Mouse (Mus musculus) hindbrain, postnatal 0 days (tissue): ENCODE data around the gene Swsap1. TPM values are rescaled to one million over a fixed set of nuclear protein-coding genes. Genes with fewer than 3 reads are reported as not detected.

Source experiments
- ATAC-seq: fragments of 200-750 bp; cut with Nextera tagmentation; 2 replicates; pipeline ENCODE4 v1.8.0; 2017; ENCODE audit warnings: mild to moderate bottlenecking, moderate TSS enrichment, moderate library complexity
- DNase-seq: peaks from one replicate; pipeline ENCODE4 v3.0.0-alpha.2; 2015; ENCODE audit warnings: low spot score
- H3K27ac ChIP-seq: fragments of 300-500 bp; sonication (generic); 2 replicates; pipeline ENCODE4 v1.5.1; 2014; ENCODE audit warnings: mild to moderate bottlenecking
- H3K27me3 ChIP-seq: fragments of 300-500 bp; sonication (generic); 2 replicates; pipeline ENCODE4 v1.6.1; 2014; ENCODE audit warnings: low read length, mixed read lengths; ENCODE audit not compliant: insufficient read depth
- H3K36me3 ChIP-seq: fragments of 300-500 bp; sonication (generic); 2 replicates; pipeline ENCODE4 v1.6.1; 2014; ENCODE audit warnings: low read length, mixed read lengths; ENCODE audit not compliant: insufficient read depth
- H3K4me1 ChIP-seq: fragments of 300-500 bp; sonication (generic); 2 replicates; pipeline ENCODE4 v1.6.1; 2014; ENCODE audit warnings: antibody characterized with exemption, low read length, mixed read lengths; ENCODE audit not compliant: insufficient read depth
- H3K4me2 ChIP-seq: fragments of 300-500 bp; sonication (generic); 2 replicates; pipeline ENCODE4 v1.6.1; 2014; ENCODE audit warnings: low read depth, mild to moderate bottlenecking, low read length, moderate library complexity, mixed read lengths
- H3K4me3 ChIP-seq: fragments of 300-500 bp; sonication (generic); 2 replicates; pipeline ENCODE4 v1.5.1; 2014; ENCODE audit warnings: low read length
- H3K9ac ChIP-seq: fragments of 300-500 bp; sonication (generic); replicated peaks from 2 replicates; pipeline ENCODE4 v1.6.1; 2014; ENCODE audit warnings: mild to moderate bottlenecking, low read length, moderate library complexity, mixed read lengths
- H3K9me3 ChIP-seq: fragments of 300-500 bp; sonication (generic); 2 replicates; pipeline ENCODE4 v1.6.1; 2016; ENCODE audit warnings: low read length, mixed read lengths
- CTCF ChIP-seq: IDR thresholded peaks from 2 replicates; pipeline ENCODE4 v1.5.1; 2016; ENCODE audit warnings: antibody characterized with exemption, control low read depth, low read depth
- WGBS: fragments of 180-500 bp; shearing (Covaris S2); extraction: QIAGEN DNeasy Blood & Tissue Kit; methylation state at CpG from one replicate; pipeline ENCODE4 v1.1.7; 2014; 5-methylcytosine and 5-hydroxymethylcytosine counted together
- polyA plus RNA-seq: library from polyadenylated mRNA; unstranded; fragments of >200 nt; fragmentation: Nextera tagmentation; extraction: Ambion mirVana; gene quantifications from 2 replicates; pipeline ENCODE4 v1.2.1, GENCODE M21; 2015
- total RNA-seq: library from RNA; depleted of rRNA; stranded (reverse); fragments of >200 nt; gene quantifications from 2 replicates; pipeline ENCODE4 v1.2.3, GENCODE M21; 2014; rRNA removed

Swsap1 gene
- 27.8 and 35.8 TPM in 2 replicates for total RNA-seq
- polyA plus RNA-seq = 8.0 and 9.0 TPM in 2 replicates

- no peaks in the 10 kb centered on the region for H3K36me3 ChIP-seq
- peak; percentile 97 for ATAC-seq
- TF ChIP-seq CTCF = no peak
- peak within 1 kb of the TSS; percentile 76 for H3K9ac ChIP-seq
- H3K4me1 ChIP-seq = peaks cover 8% of the 10 kb centered on the region; the same call in 1 of the 2 replicates
- H3K27me3 ChIP-seq = peaks cover 8% of the 10 kb centered on the region
- peak; percentile 98 for DNase-seq
- peak within 1 kb of the TSS; percentile 62 for H3K4me3 ChIP-seq
- H3K4me2 ChIP-seq = peak within 1 kb of the TSS; percentile 64
- H3K27ac ChIP-seq = peak within 1 kb of the TSS; percentile 97
- H3K9me3 ChIP-seq = no peaks in the 10 kb centered on the region
- under 1% methylated on average over 54 of the region's 54 CpGs for whole genome bisulfite sequencing
Observed at GRCm38 (mm10) chr9:21955570-21956281, at the start of gene Swsap1. Swsap1 (plus strand) TSS chr9:21955755.

GRCm38 (mm10) chr9:21908216-21908615, 47.3 kb upstream of the Swsap1 start:
- ATAC-seq = no peak
- TF ChIP-seq CTCF = no peak
- 0 out of 2 replicates have a peak, but pooled peaks cover 4% of the 10 kb centered on the region for H3K36me3 ChIP-seq
- no peak overlapping the region for H3K9ac ChIP-seq
- no peaks in the 10 kb centered on the region for H3K4me1 ChIP-seq
- no peak overlapping the region for H3K4me2 ChIP-seq
- H3K4me3 ChIP-seq = no peak overlapping the region
- H3K9me3 ChIP-seq = no peaks in the 10 kb centered on the region
- DNase-seq = no peak
- no peak overlapping the region for H3K27ac ChIP-seq
- 77% methylated on average over 11 of the region's 11 CpGs for WGBS
- no peaks in the 10 kb centered on the region for H3K27me3 ChIP-seq

GRCm38 (mm10) chr9:21909474-21910223, 45.9 kb upstream of the Swsap1 start:
- ATAC-seq = no peak
- no peaks in the 10 kb centered on the region for H3K9me3 ChIP-seq
- WGBS = 78% methylated on average over 10 of the region's 10 CpGs

GRCm38 (mm10) chr9:21916851-21917492, 38.6 kb upstream of the Swsap1 start:
- H3K27me3 ChIP-seq = no peaks in the 10 kb centered on the region
- H3K9me3 ChIP-seq = no peaks in the 10 kb centered on the region
- peak overlapping the region; percentile 73; the same call in 1 of the 2 replicates for H3K27ac ChIP-seq
- H3K4me3 ChIP-seq = peak overlapping the region; percentile 65
- ATAC-seq (no peak), DNase-seq (no peak)
- H3K9ac ChIP-seq = peak overlapping the region; percentile 64; the same call in 1 of the 2 replicates
- H3K4me1 ChIP-seq = no peaks in the 10 kb centered on the region
- H3K4me2 ChIP-seq = peak overlapping the region; percentile 85
- WGBS = 67% methylated on average over 3 of the region's 3 CpGs
- H3K36me3 ChIP-seq = no peaks in the 10 kb centered on the region
- no peak for TF ChIP-seq CTCF

More at GRCm38 (mm10) chr9:21909474-21910223, 45.9 kb upstream of the Swsap1 start:
- H3K4me3 ChIP-seq = no peak overlapping the region
- H3K27ac ChIP-seq = no peak overlapping the region
- H3K9ac ChIP-seq = no peak overlapping the region
- no peaks in the 10 kb centered on the region for H3K27me3 ChIP-seq
- no peak overlapping the region for H3K4me2 ChIP-seq
- 0 out of 2 replicates have a peak, but pooled peaks cover 4% of the 10 kb centered on the region for H3K36me3 ChIP-seq
- no peak for DNase-seq
- TF ChIP-seq CTCF = no peak
- no peaks in the 10 kb centered on the region for H3K4me1 ChIP-seq

GRCm38 (mm10) chr9:21917493-21918034, 38.0 kb upstream of the Swsap1 start:
- no peak for TF ChIP-seq CTCF
- DNase-seq (peak; percentile 48), ATAC-seq (no peak; the same call in 1 of the 2 replicates)
- no peaks in the 10 kb centered on the region for H3K4me1 ChIP-seq
- H3K27me3 ChIP-seq = no peaks in the 10 kb centered on the region
- H3K27ac ChIP-seq = peak overlapping the region; percentile 73
- H3K4me3 ChIP-seq = peak overlapping the region; percentile 65
- H3K9ac ChIP-seq = peak overlapping the region; percentile 64
- H3K4me2 ChIP-seq = peak overlapping the region; percentile 85
- no peaks in the 10 kb centered on the region for H3K9me3 ChIP-seq
- 1% methylated on average over 33 of the region's 35 CpGs for WGBS
- no peaks in the 10 kb centered on the region for H3K36me3 ChIP-seq

- Histone ChIP-seq H3K27me3 (no peaks in the 10 kb centered on the region), H3K27ac (peak within 1 kb of the TSS; percentile 73), H3K4me1 (no peaks in the 10 kb centered on the region), H3K9me3 (no peaks in the 10 kb centered on the region), H3K36me3 (no peaks in the 10 kb centered on the region), H3K9ac (peak within 1 kb of the TSS; percentile 64), H3K4me3 (peak within 1 kb of the TSS; percentile 65), H3K4me2 (peak within 1 kb of the TSS; percentile 85)
- TF ChIP-seq CTCF = no peak
- DNase-seq (peak; percentile 97), ATAC-seq (peak; percentile 94)
- 0% methylated on average over 36 of the region's 36 CpGs for WGBS
Observed at GRCm38 (mm10) chr9:21918035-21918592, 37.4 kb upstream of the Swsap1 start, which contains the start of gene Rab3d. Rab3d (minus strand) TSS chr9:21918192.
